Mouse (Mus musculus): ENCODE measurements around the gene Syt9.

Gene Syt9

GRCm38 (mm10) chr7:107370232-107371125 lies at the start of gene Syt9:
Gene Syt9, plus strand, starts transcription at chr7:107370728.
- DNase-seq (ENCODE audit: low read depth, low spot score): peak; percentile 74

DNA sequence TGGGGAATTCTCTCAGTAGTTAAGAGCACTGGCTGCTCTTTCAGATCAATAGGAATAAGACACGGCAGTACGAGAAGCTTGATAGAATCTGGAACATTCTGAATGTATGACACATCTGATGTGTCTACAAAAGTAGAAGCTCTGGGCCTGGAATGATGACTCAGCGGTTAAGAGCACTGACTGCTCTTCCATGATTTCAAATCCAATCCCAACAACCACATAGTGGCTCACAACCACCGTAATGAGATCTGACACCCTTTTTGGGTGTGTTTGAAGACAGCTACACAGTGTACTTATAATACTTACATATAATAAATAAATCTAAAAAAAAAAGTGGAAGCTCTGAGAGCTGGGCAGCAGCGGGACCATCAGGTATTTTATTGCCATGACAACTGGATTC lies 31.5 kb upstream of the Syt9 start:
- no peak for DNase-seq (ENCODE audit: low read depth, low spot score)

DNA sequence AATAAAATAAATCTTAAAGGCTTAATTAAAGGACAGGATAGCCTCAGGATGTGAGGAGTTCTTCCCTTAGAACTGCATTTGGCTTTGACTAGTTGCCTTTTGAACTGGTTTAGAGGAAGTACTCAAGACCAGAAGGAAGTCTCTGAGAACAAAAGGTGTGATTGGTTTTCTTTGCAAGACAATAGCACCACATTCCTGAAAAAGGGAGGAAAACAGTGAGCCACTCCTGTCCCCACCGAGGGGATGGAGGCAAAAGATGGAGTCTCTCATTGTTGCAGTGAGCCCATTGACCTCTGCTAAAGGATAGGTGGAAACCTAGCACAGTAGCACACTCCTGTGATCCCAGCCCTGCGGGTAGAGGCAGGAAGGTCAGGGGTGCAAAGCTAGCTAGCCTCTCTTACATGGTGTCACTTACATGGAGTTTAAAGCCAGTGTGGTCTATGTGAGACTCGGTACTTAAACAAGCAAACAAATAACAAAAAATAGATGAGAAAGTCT lies 30.9 kb upstream of the Syt9 start:
- DNase-seq (ENCODE audit: low read depth, low spot score): no peak

- DNase-seq (ENCODE audit: low read depth, low spot score): no peak
Observed at GRCm38 (mm10) chr7:107340221-107340620, 30.3 kb upstream of the Syt9 start.

DNA sequence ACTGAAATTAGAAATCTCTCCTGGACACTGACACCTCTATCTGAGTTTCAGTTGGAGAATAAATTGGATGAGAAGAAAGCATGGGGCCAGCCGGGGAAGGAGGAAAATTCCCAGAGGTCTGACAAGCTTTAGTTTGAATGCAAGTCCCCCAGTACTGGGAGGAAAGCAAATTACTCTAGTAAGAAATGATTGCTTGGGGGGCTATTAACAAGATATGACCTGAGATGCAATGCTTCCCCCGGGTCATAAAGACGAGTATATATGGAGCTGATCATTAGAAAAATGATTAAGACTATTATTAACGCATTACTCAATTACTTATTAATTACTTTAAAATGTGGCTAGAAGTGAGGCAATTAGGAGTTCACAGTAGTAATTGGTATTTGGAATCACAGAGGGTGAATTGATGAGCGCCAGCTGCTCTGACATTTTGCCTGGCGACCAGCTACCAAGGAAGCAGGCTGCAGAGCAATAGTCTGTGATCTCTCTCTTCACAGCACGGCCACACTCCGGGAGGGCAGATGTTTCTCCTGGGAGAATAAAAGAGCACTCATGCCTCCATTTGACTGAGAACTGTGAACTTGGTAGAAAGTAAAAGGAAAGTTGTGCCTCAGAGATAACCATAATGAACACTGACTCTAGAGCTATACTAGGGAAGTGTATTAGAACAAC lies 28.9 kb upstream of the Syt9 start:
- peak; percentile 5 for DNase-seq (ENCODE audit: low read depth, low spot score)

DNA sequence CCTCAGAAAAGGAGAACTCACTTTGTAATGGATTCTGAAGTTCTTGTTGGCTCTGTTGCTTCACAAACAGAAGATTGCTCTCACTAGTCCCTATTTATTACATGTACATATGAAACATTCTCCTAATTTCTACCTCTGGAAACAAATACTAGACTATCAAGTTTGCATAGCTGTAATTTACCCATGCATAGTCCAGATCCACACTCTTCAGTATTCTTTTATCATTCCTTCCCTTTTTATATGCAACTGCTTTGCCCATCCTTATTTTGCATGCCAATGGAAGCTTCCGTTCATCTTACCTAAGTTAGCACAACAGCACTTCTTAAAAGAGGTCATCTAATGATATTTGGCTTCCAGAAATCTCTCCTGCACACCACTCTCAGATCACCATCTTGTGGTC lies 21.3 kb upstream of the Syt9 start:
- no peak for DNase-seq (ENCODE audit: low read depth, low spot score)

DNA sequence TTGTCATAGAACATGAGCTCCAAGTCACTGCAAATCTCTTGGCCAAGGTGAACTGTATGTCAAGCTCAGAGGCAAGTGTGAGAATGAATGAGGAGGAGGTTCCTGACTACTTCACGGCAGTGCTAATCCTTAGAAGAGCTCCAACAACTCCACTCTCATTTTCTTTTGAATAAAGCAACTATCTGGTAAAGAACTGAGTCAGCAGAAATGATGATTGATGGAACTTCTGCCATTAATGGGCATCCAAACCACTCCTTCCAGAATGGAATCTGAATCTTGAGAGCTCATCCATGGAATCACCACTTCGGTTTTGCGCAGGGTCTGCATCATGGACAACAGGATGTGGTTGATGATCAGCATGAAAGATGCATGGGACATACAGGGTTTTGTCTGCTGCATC lies 8.4 kb upstream of the Syt9 start:
- no peak for DNase-seq (ENCODE audit: low read depth, low spot score)

- no peak for DNase-seq (ENCODE audit: low read depth, low spot score)
Observed at GRCm38 (mm10) chr7:107362634-107363033, 7.9 kb upstream of the Syt9 start.

DNA sequence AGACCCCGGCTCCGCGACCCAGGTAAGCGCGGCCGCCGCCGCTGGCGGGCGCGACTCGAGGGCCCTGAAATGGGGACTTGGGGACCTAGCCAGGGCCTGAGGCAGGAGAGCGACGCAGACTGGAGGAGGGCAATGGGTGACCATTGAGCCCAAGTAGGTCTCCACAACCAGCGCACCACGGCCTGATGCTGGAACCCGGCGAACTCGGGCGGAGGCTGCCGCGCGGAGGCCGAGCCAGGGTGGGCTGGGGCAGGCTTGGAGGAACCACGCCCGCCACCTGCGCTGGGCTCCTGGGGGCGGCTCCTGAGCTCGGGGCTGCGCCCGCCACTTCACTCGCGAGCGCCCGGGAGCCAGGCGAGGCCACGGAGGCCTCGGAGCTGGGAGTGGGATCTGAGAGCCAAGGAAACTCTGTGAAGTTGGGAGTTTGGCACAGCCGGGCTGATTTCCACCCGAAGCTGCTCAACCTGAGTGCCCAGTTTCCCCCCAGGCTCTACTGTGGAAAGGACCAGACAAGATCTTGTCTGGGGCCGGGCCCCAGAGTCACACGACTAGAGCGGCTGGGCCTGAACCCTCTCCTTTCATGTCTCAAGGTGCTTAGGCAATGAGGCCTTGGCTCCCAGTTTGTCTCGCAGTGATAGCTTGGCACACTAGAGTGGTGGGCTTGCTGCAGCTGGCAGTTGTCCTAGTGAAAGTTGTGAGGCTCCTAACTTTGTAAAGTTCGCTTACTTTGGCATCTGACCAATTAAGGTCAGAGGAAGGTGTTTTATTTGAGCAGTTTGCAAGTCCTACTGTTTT lies 795 bp downstream of the Syt9 start:
- DNase-seq (ENCODE audit: low read depth, low spot score): peak; percentile 34

DNA sequence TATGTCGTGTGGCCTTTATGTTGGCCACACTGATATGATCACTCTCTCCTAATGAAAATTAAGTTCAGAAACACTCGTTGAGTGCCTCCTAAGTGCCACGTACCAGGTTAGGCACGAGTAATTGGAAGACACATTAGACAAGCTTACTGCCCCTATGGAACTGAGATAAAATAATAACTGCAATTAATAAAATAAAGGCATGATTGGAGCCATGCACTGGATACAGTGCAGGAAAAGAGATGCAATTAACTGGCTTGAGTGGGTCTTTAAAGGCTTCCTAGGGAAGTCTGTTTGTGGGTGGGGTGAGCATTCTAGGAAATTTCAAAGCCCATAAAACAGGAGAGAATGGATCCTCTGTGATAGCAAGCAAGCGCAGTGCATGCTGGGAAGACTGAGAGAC lies 10.0 kb downstream of the Syt9 start:
- no peak for DNase-seq (ENCODE audit: low read depth, low spot score)

DNA sequence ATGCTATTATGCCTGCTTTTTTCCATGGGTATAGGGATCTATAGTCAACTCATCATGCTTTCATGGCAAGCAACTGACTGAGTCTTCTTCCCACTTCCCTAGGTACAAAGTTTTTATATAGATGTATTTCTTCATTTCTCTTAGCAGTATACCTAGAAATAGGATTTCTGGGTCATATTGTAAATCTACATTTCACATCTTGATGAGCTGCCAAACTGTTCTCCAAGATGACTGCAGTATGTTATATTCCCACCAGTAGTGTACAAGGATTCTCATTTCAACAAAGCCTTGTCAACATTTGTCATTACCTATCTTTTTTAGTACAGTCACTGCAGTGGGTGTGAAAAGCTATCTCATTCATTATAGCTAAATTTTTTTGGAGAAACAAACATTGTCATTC lies 19.1 kb downstream of the Syt9 start:
- peak; percentile 48 for DNase-seq (ENCODE audit: low read depth, low spot score)

DNA sequence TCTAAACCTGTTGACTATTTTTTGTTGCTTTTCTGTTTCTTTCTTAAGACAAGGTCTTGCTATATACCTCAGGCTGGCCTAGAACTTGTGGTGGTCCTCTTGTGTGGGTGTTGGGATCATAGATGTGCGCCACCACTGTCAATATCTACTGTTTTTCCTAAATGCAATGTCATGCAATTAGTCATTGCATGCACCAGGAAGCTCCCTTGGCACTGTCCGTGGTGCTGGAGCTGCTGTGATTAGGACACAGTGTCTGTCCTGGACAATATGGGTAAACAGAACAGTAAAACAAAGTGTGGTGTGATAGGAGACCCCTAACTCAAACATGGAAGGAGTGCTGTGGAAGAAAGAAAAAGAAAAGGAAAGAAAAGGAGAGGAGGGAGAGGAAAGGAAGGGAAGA lies 22.2 kb downstream of the Syt9 start:
- no peak for DNase-seq (ENCODE audit: low read depth, low spot score)

- peak; percentile 98 for DNase-seq (ENCODE audit: low read depth, low spot score)
Observed at GRCm38 (mm10) chr7:107400061-107400799, 29.7 kb downstream of the Syt9 start.

DNA sequence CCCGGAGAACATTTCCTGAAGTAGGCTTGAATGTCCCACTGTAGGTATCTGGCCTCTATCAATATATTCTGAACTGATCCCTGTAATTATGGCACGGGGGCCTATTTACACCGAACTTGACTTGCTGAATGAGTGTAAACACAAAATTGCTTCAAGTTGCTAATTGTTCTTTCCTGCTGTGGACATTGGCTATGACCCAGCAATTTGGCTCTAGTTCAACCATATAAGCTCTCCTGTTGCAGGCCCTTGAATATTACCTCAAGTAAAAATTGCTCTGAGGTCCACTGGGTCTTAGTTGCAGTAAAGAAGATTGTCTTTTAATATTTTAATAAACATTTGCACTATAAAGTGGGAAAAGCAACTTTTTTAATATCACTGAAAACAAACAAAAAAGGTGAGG lies 32.7 kb downstream of the Syt9 start:
- peak; percentile 63 for DNase-seq (ENCODE audit: low read depth, low spot score)

GRCm38 (mm10) chr7:107414928-107415327 lies 44.4 kb downstream of the Syt9 start:
- DNase-seq (ENCODE audit: low read depth, low spot score): peak; percentile 90

- no peak for DNase-seq (ENCODE audit: low read depth, low spot score)
Observed at GRCm38 (mm10) chr7:107417043-107417850, 46.7 kb downstream of the Syt9 start.

DNA sequence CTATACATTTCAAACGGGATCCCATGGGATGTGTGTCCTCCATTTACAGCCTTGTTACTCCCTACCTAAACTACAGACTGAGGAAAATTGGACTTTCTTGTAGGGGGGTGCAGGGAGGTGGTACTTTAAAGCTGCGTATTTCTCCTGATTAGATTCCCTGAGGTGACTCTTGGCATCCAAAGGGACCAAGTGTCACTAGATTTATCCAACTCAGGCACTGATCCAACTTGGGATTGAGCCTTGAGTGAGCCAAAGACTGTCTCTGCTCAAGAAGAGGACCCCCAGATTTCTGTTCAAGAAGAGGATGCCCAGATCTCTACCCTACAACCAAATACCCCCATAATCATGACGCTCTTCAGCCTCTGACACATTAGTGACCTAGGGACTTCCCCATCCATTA lies 66.9 kb downstream of the Syt9 start:
- no peak for DNase-seq (ENCODE audit: low read depth, low spot score)

GRCm38 (mm10) chr7:107444579-107444978 lies 74.1 kb downstream of the Syt9 start:
- DNase-seq (ENCODE audit: low read depth, low spot score): no peak

- no peak for DNase-seq (ENCODE audit: low read depth, low spot score)
Observed at GRCm38 (mm10) chr7:107454660-107455059, 84.1 kb downstream of the Syt9 start.

GRCm38 (mm10) chr7:107455118-107455521 lies 84.6 kb downstream of the Syt9 start:
- peak; percentile 86 for DNase-seq (ENCODE audit: low read depth, low spot score)

All from brain, adult 2 months (tissue).